Mouse (Mus musculus) intestine, embryonic 16.5 days (tissue): ENCODE data around the gene Ctr9. TPM values are rescaled to one million over a fixed set of nuclear protein-coding genes. Genes with fewer than 3 reads are reported as not detected.

Experiments used
- ATAC-seq: fragments of 200-750 bp; cut with Nextera tagmentation; 2 replicates; pipeline ENCODE4 v1.8.0; 2017; ENCODE audit warnings: moderate TSS enrichment, moderate library complexity
- H3K27ac ChIP-seq: fragments of 300-500 bp; sonication (generic); 2 replicates; pipeline ENCODE4 v1.5.1; 2014; ENCODE audit warnings: mild to moderate bottlenecking, low read length
- H3K27me3 ChIP-seq: fragments of 300-500 bp; sonication (generic); replicated peaks from 2 replicates; pipeline ENCODE4 v1.6.1; 2014; ENCODE audit warnings: low read length, control low read depth, mixed read lengths; ENCODE audit not compliant: control insufficient read depth, insufficient read depth
- H3K36me3 ChIP-seq: fragments of 300-500 bp; sonication (generic); 2 replicates; pipeline ENCODE4 v1.6.1; 2014; ENCODE audit warnings: low read length, control low read depth; ENCODE audit not compliant: control insufficient read depth, insufficient read depth
- H3K4me1 ChIP-seq: fragments of 300-500 bp; sonication (generic); 2 replicates; pipeline ENCODE4 v1.6.1; 2014; ENCODE audit warnings: low read length, control low read depth, mixed read lengths; ENCODE audit not compliant: control insufficient read depth, insufficient read depth
- H3K4me2 ChIP-seq: fragments of 300-500 bp; sonication (generic); 2 replicates; pipeline ENCODE4 v1.6.1; 2014; ENCODE audit warnings: low read depth, low read length, control low read depth
- H3K4me3 ChIP-seq: fragments of 300-500 bp; sonication (generic); 2 replicates; pipeline ENCODE4 v1.5.1; 2014; ENCODE audit warnings: mild to moderate bottlenecking, low read length
- H3K9ac ChIP-seq: fragments of 300-500 bp; sonication (generic); 2 replicates; pipeline ENCODE4 v1.6.1; 2014; ENCODE audit warnings: low read depth, low read length
- H3K9me3 ChIP-seq: fragments of 300-500 bp; sonication (generic); 2 replicates; pipeline ENCODE4 v1.6.1; 2016; ENCODE audit warnings: low read length, control low read depth; ENCODE audit not compliant: control insufficient read depth
- WGBS: fragments of 180-500 bp; shearing (Covaris S2); extraction: QIAGEN DNeasy Blood & Tissue Kit; methylation state at CpG from one replicate; pipeline ENCODE4 v1.1.7; 2014; 5-methylcytosine and 5-hydroxymethylcytosine counted together
- polyA plus RNA-seq: library from polyadenylated mRNA; unstranded; fragments of >200 nt; fragmentation: Nextera tagmentation; extraction: Ambion mirVana; gene quantifications from 2 replicates; pipeline ENCODE4 v1.2.1, GENCODE M21; 2015

The Ctr9 gene
- polyA plus RNA-seq, 1 experiment from 2014 or later: 48.7 TPM

- Histone ChIP-seq H3K4me1 (peaks cover 16% of the 10 kb centered on the region), H3K9ac (peak overlapping the region; percentile 100), H3K27me3 (no peaks in the 10 kb centered on the region), H3K4me3 (peak overlapping the region; percentile 99), H3K4me2 (peak overlapping the region; percentile 72), H3K27ac (peak overlapping the region; percentile 100), H3K9me3 (no peaks in the 10 kb centered on the region), H3K36me3 (peaks cover 21% of the 10 kb centered on the region)
- ATAC-seq: peak; percentile 83
- under 1% methylated on average over 82 of the region's 83 CpGs for WGBS
Measured at GRCm38 (mm10) chr7:111082043-111082821, 53.5 kb downstream of the Ctr9 start.

GRCm38 (mm10) chr7:111082822-111083732 is 54.3 kb downstream of the Ctr9 start, which contains the start of gene Eif4g2:
TSS of gene Eif4g2 (minus strand) at chr7:111083030.
- Histone ChIP-seq H3K27ac (peak within 1 kb of the TSS; percentile 100), H3K4me3 (peak within 1 kb of the TSS; percentile 99), H3K9me3 (no peaks in the 10 kb centered on the region), H3K4me2 (peak within 1 kb of the TSS; percentile 72), H3K9ac (peak within 1 kb of the TSS; percentile 100), H3K36me3 (peaks cover 14% of the 10 kb centered on the region), H3K4me1 (peaks cover 16% of the 10 kb centered on the region), H3K27me3 (no peaks in the 10 kb centered on the region)
- under 1% methylated on average over 65 of the region's 70 CpGs for WGBS
- ATAC-seq: peak; percentile 99

GRCm38 (mm10) chr7:111083733-111084120 is 55.0 kb downstream of the Ctr9 start:
- Histone ChIP-seq H3K4me1 (peaks cover 16% of the 10 kb centered on the region), H3K9me3 (no peaks in the 10 kb centered on the region), H3K27ac (peak overlapping the region; percentile 100), H3K4me2 (peak overlapping the region; percentile 62), H3K36me3 (peaks cover 10% of the 10 kb centered on the region), H3K4me3 (peak overlapping the region; percentile 99), H3K9ac (peak overlapping the region; percentile 100), H3K27me3 (no peaks in the 10 kb centered on the region)
- ATAC-seq: no peak
- WGBS: 11% methylated on average over 4 of the region's 4 CpGs

GRCm38 (mm10) chr7:111084443-111084842 is 55.7 kb downstream of the Ctr9 start:
- 76% methylated on average over 2 of the region's 2 CpGs for WGBS
- no peaks in the 10 kb centered on the region for H3K27me3 ChIP-seq
- H3K36me3 ChIP-seq: peaks cover 7% of the 10 kb centered on the region; the same call in 1 of the 2 replicates
- H3K9me3 ChIP-seq: no peaks in the 10 kb centered on the region
- no peak overlapping the region for H3K4me3 ChIP-seq
- no peak overlapping the region for H3K9ac ChIP-seq
- ATAC-seq: no peak
- peaks cover 15% of the 10 kb centered on the region for H3K4me1 ChIP-seq
- no peak overlapping the region for H3K4me2 ChIP-seq
- no peak overlapping the region for H3K27ac ChIP-seq

GRCm38 (mm10) chr7:111085153-111085552 is 56.4 kb downstream of the Ctr9 start:
- H3K4me2 ChIP-seq: no peak overlapping the region
- H3K4me3 ChIP-seq: no peak overlapping the region
- no peak for ATAC-seq
- H3K36me3 ChIP-seq: 0 out of 2 replicates have a peak, but pooled peaks cover 2% of the 10 kb centered on the region
- no peaks in the 10 kb centered on the region for H3K9me3 ChIP-seq
- no peak overlapping the region for H3K27ac ChIP-seq
- H3K27me3 ChIP-seq: no peaks in the 10 kb centered on the region
- no peak overlapping the region for H3K9ac ChIP-seq
- peaks cover 10% of the 10 kb centered on the region for H3K4me1 ChIP-seq

- ATAC-seq: no peak
Measured at GRCm38 (mm10) chr7:111095169-111095568, 66.4 kb downstream of the Ctr9 start.

GRCm38 (mm10) chr7:111098196-111098595 is 69.4 kb downstream of the Ctr9 start:
- no peak overlapping the region for H3K9ac ChIP-seq
- no peak overlapping the region for H3K4me3 ChIP-seq
- no peaks in the 10 kb centered on the region for H3K27me3 ChIP-seq
- no peak for ATAC-seq
- no peak overlapping the region for H3K4me2 ChIP-seq
- WGBS: 92% methylated on average over 1 of the region's 1 CpGs
- H3K27ac ChIP-seq: no peak overlapping the region
- no peaks in the 10 kb centered on the region for H3K9me3 ChIP-seq
- no peaks in the 10 kb centered on the region for H3K36me3 ChIP-seq
- no peaks in the 10 kb centered on the region for H3K4me1 ChIP-seq

More at GRCm38 (mm10) chr7:111095169-111095568, 66.4 kb downstream of the Ctr9 start:
- 81% methylated on average over 2 of the region's 2 CpGs for WGBS
- H3K27me3 ChIP-seq: no peaks in the 10 kb centered on the region
- H3K4me2 ChIP-seq: no peak overlapping the region
- H3K9ac ChIP-seq: no peak overlapping the region
- no peaks in the 10 kb centered on the region for H3K4me1 ChIP-seq
- no peaks in the 10 kb centered on the region for H3K9me3 ChIP-seq
- H3K36me3 ChIP-seq: no peaks in the 10 kb centered on the region
- H3K27ac ChIP-seq: no peak overlapping the region
- no peak overlapping the region for H3K4me3 ChIP-seq
